Mouse (Mus musculus) liver (tissue): ENCODE data around the gene Tpst2.
A peak's percentile ranks its signal among the peaks of the same experiment; 100 is the strongest.

Experiments
- DNase-seq: peaks from one replicate; pipeline ENCODE4 v3.0.0-alpha.2; 2020; ENCODE audit warnings: mixed read lengths

Tpst2 gene

GRCm38 (mm10) chr5:112299399-112299798, 22.9 kb downstream of the Tpst2 start:
- DNase-seq = no peak

DNA sequence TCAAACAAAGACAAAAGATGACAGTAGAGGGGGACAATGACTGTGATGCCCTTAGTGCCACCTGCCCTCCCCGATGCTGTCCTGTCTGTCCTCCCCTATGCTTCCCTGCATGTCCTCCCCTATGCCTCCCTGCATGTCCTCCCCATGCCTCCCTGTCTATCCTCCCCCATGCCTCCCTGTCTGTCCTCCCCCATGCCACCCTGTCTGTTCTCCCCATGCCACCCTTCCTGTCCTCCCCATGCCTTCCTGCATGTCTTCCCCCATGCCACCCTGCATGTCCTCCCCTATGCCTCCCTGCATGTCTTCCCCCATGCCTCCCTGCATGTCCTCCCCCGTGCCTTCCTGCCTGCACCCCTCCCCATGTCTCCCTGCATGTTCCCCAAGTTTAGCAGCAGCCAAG, 23.6 kb downstream of the Tpst2 start:
- no peak for DNase-seq

DNA sequence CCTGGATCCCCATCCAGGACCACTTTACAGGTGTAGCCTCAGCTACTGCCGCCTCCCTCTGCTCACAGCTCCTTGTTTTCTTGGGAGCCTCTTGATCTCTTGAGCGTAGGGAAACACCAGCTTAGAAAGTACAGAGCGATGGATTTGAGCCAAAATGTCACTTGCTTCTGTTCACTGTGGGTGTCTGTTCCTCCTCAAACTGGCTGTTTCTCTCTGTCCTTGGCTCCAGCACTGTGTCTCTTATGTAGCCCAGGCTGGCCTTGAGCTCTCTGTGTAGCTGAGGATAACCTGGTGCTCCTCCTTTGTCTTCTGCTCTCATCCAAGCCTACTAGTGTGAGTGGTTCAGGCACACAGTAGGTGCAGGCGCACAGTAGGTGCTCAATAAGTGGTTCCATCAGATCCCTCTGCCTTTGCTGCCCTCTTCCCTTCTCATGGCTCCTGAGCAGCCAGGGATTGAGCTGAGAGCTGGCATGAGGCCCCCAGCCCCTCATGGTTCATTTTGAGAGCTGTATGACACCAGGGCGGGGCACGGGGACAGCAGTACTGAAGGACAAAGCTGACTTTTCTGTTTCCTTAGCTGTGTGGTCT, 24.3 kb downstream of the Tpst2 start:
- DNase-seq = no peak

DNA sequence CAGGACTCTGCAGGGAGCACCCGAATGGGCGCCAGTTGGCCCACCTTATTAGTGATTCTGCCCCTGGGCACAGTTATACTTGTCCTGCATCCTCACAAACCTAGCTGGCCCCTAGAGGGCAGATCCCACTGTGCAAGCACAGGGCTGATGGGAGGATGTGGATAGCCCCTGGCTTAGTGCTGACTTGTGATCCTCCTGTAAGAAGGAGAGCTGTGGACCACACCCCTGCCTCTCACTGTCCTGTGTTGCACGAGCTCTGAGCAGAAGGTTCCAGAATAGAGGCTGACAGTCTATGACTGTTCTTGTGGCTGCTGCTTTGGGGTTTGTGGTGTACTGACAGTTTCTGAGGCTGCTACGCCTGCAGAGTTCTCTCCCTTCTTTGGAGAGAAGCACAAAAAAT, 25.2 kb downstream of the Tpst2 start:
- DNase-seq = no peak

GRCm38 (mm10) chr5:112302310-112302709, 25.8 kb downstream of the Tpst2 start:
- DNase-seq = peak; percentile 60

DNA sequence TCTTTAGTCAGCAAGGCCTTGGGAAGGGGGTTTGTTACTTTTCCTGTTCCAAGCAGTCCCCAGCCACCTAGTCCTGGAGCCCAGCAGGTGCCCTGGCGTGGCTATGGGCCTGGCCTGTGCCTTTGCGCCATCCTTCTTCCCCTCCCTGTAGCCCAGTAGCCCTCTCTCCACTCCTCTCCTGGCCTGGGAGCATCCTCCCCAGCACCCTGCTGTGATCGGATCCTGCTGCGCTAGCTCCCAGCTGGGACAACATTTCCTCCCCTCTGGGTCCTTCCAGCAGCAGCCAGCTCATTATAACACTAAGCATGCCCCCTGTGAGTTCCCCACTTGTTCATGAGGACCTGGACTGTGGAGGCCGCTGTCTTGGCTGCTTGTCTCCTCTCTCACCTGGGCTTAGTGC, 29.4 kb downstream of the Tpst2 start:
- DNase-seq = no peak

DNA sequence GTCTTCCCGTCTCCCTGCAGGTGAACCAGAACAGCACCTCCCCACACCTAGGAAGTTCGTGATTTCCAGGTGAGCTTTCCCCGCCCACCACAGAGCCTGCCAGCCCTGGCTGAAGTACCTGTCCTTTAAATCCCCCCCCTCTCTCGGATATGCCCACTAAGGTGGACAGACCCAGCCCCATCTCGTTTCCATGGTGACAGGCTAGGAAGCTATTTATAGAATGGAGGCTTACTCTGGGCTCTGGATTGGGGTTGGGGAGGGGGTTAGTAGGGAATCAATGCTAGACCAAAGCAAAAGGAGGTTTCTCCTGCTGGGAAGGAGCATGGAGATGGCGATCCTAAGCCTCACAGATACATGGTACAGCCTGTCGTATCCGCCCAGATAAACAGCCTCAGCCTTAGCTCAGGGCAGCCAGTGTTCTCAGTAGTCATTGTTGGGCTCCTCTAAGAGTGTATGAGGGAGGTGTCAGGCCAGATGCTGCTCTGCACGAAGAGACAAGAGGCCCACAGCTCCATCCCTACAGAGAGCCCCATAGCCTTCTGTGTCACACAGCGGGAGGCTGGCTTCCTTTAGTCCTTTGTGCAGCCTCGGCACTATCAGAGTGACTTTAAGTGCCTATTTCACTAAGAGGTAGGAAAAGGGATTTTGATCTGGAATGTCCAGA, 36.9 kb downstream of the Tpst2 start:
- DNase-seq = no peak

- no peak for DNase-seq
These were observed 40.0 kb downstream of the Tpst2 start for GRCm38 (mm10) chr5:112316468-112316867.

GRCm38 (mm10) chr5:112317328-112317727, 40.8 kb downstream of the Tpst2 start:
- DNase-seq = no peak

GRCm38 (mm10) chr5:112319343-112319742, 42.9 kb downstream of the Tpst2 start:
- DNase-seq = peak; percentile 56

GRCm38 (mm10) chr5:112320379-112320778, 43.9 kb downstream of the Tpst2 start:
- DNase-seq = no peak

- no peak for DNase-seq
These were observed 44.4 kb downstream of the Tpst2 start for GRCm38 (mm10) chr5:112320936-112321335.

DNA sequence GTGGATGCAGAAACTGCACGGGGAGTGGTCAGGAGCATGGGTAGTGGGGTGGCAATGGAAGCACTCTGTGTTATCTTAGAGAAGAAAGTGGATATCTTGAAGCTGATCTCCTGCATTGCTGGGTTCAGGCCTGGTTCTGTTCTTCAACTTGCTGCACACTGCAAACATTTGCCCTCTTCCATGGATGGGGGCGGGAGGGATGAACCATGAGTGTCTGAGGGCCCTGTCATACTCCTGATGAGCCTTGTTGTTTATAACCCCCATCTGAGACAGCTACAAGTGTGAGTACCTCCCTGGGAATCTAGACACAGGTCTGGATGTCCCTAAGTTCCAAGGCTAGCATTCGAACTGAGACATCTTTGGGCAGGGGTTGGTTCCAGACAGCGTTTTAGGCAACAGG, 44.9 kb downstream of the Tpst2 start:
- no peak for DNase-seq

DNA sequence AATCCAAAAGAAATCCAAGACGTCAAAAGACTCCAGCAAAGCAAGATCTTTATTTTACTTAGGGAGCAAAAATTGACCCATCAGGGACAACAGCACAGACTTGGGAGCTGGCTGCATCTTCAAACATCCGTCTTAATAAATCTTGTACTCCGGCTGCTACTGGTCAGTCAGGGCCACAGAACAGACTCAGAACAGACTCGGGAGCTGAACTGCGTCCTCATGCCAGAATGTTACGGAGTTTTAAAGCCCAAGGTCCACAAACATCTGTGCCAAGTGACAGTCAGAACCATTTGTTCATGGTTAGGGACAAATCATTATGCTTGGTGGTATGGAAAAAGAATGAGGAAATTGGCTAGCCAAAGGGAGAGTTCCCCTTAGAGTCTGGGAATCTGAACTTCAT, 46.8 kb downstream of the Tpst2 start:
- DNase-seq = no peak

DNA sequence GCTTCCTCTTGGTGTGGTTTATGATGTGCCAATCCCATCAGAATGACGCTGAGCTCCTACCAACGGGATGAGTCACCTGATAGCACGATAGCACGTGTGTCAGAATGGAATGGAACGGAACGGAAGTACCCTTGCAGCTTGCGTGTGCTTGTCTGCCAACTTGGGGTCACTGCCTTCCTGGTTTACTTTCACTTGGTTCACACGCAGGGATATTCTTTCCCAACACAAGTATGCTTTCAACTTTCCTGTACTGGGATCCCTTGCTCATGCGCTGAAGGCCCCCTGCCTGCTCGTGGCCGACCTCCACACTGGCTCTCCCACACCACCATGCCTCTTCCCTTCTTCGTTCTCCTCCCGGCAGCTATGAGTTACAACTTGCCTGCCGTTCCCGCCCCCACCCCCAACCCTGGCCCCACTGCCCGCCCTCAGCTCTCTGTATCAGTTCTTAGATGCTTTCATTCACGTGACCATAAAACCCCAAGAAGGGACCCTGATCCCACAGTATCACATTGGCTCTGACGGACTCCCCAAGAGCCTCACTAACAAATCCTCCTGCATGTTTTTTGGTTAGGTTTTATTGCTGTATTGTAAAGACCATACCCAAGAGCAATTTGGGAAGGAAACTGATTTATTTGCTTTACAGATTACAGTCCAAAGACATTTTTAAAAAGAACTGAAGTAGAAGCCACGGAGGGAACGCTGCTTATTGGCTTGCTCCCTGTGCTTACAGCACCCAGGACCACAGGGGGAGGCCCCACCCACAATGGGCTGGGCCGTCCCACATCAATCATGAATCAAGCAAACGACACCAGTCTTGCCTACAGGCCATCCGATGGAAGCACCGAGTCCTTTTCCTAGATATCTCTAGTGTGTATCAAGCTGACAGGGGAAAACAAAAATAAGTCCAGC, 48.4 kb downstream of the Tpst2 start:
- peak; percentile 84 for DNase-seq

DNA sequence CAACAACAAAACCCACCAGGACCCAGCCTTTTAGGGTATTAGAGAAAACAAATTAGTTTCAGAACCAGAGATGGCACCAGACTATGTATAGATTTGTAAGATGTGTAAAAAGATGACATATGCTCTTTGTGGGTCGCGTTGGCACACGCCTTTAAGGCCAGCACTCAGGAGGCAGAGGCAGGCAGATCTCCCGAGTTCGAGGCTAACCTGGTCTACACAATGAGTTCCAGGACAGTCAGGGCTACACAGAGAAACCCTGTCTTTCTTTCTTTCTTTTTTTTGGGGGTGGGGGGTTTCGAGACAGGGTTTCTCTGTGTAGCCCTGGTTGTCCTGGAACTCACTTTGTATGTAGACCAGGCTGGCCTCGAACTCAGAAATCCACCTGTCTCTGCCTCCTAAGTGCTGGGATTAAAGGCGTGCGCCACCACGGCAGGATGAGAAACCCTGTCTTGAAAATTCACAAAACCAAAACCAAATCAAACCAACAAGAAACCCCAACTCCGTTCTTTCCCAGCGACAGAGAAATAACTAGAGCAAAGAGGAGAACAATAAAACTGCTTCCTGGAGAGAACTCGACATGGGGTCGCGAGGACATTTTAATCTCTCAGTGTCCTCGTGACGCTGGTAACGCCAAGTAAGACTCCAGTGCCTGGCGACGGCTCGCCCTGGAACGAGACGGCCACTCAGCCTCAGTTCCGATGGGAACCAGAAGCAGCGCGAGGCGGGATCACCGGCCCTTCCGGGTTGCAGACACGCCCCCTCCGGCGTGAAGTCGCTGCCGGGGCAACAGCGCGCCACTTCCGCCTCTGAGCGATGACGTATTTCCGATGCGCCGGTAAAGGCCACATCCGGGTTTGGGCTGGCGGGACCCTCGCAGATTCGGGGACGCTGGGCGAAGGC, 49.3 kb downstream of the Tpst2 start, which contains the start of gene Tfip11:
Tfip11 (plus strand) TSS at position 813 of the 900 bp plus-strand sequence.
- DNase-seq = peak; percentile 92

GRCm38 (mm10) chr5:112326446-112327009, 50.0 kb downstream of the Tpst2 start:
- DNase-seq = no peak

GRCm38 (mm10) chr5:112327854-112328253, 51.4 kb downstream of the Tpst2 start:
- DNase-seq = no peak

- no peak for DNase-seq
These were observed 53.5 kb downstream of the Tpst2 start for GRCm38 (mm10) chr5:112329805-112330564.

- DNase-seq = peak; percentile 45
These were observed 59.0 kb downstream of the Tpst2 start for GRCm38 (mm10) chr5:112335473-112335872.

DNA sequence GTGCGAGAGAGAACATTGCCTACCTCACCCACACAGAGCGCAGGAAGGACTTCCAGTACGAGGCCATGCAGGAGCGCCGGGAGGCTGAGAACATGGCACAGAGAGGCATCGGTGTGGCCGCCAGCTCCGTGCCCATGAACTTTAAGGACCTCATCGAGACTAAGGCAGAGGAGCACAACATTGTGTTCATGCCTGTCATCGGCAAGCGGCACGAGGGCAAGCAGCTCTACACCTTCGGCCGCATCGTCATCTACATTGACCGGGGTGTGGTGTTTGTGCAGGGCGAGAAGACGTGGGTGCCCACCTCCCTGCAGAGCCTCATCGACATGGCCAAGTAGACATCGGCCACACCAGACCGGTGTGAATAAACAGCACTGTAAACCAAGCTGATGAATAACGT, 60.5 kb downstream of the Tpst2 start:
- DNase-seq = no peak

DNA sequence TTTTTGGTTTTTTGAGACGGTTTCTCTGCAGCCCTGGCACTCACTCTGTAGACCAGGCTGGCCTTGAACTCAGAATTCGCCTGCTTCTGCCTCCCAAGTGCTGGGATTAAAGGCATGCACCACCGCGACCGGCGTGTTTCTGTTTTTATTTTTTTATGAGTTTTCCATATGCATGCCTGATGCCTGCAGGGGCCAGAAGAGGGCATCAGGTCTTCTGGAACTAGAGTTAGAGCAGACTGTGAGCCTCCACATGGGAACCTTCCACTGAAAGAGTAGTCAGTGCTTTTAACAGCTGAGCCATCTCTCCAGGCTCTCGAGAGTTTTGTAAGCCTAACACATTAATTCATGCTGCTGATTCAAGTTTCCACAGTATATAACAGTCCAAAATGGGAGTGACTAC, 62.7 kb downstream of the Tpst2 start:
- DNase-seq = no peak
